Mouse (Mus musculus) cerebellum, postnatal 25 days (tissue): ENCODE data around the gene Plcb2.
A peak's percentile ranks its signal among the peaks of the same experiment; 100 is the strongest.

Experiments
- DNase-seq, 2 experiments: peaks; one replicate each; pipeline ENCODE4 v3.0.0; 2021; ENCODE audit warnings: mixed read lengths in 2 of 2

The Plcb2 gene

GRCm38 (mm10) chr2:118750476-118750875 is 22.2 kb upstream of the Plcb2 start:
- DNase-seq: peak in 1 of 2 experiments; percentile 8

- DNase-seq: no peak
Measured at GRCm38 (mm10) chr2:118749341-118749884, 21.2 kb upstream of the Plcb2 start.

- DNase-seq: peak; percentile 49 to 73
Measured at GRCm38 (mm10) chr2:118747301-118747960, 19.2 kb upstream of the Plcb2 start.

- peak; percentile 61 to 67 for DNase-seq
Measured at GRCm38 (mm10) chr2:118745915-118746901, 18.0 kb upstream of the Plcb2 start.

GRCm38 (mm10) chr2:118745232-118745884 is 17.1 kb upstream of the Plcb2 start, which contains the start of gene Inafm2:
Gene Inafm2, plus strand, starts transcription at chr2:118745758.
- peak; percentile 94 to 95 for DNase-seq

GRCm38 (mm10) chr2:118744621-118745020 is 16.4 kb upstream of the Plcb2 start:
- no peak for DNase-seq

- DNase-seq: peak; percentile 39 to 56
Measured at GRCm38 (mm10) chr2:118743261-118743943, 15.2 kb upstream of the Plcb2 start.

GRCm38 (mm10) chr2:118741183-118741582 is 12.9 kb upstream of the Plcb2 start:
- DNase-seq: no peak

GRCm38 (mm10) chr2:118740341-118740740 is 12.1 kb upstream of the Plcb2 start:
- no peak for DNase-seq

- DNase-seq: peak in 1 of 2 experiments; percentile 25
Measured at GRCm38 (mm10) chr2:118733341-118733740, 5.1 kb upstream of the Plcb2 start.

- DNase-seq: no peak
Measured at GRCm38 (mm10) chr2:118731981-118732380, 3.7 kb upstream of the Plcb2 start.

GRCm38 (mm10) chr2:118730622-118730915 is 2.3 kb upstream of the Plcb2 start:
- DNase-seq: peak in 1 of 2 experiments; percentile 45

- no peak for DNase-seq
Measured at GRCm38 (mm10) chr2:118729816-118730621, 1.8 kb upstream of the Plcb2 start.

- no peak for DNase-seq
Measured at GRCm38 (mm10) chr2:118729194-118729593, 956 bp upstream of the Plcb2 start.

GRCm38 (mm10) chr2:118727911-118728310 is 327 bp downstream of the Plcb2 start:
- no peak for DNase-seq

- no peak for DNase-seq
Measured at GRCm38 (mm10) chr2:118726873-118727272, 1.4 kb downstream of the Plcb2 start.

- no peak for DNase-seq
Measured at GRCm38 (mm10) chr2:118725511-118725910, 2.7 kb downstream of the Plcb2 start.

- DNase-seq: no peak
Measured at GRCm38 (mm10) chr2:118723693-118724486, 4.3 kb downstream of the Plcb2 start.

GRCm38 (mm10) chr2:118716677-118717076 is 11.6 kb downstream of the Plcb2 start:
- DNase-seq: peak; percentile 28 to 39

- DNase-seq: no peak
Measured at GRCm38 (mm10) chr2:118714230-118714629, 14.0 kb downstream of the Plcb2 start.

- no peak for DNase-seq
Measured at GRCm38 (mm10) chr2:118713631-118714030, 14.6 kb downstream of the Plcb2 start.
